Mouse (Mus musculus) MEL-GATA-1-ER (cell line): ENCODE measurements around the gene Tmc5.

Source experiments
- DNase-seq: peaks from one replicate; pipeline ENCODE4 v3.0.0-alpha.2; 2012; ENCODE audit warnings: low read depth; ENCODE audit errors: extremely low read depth

Tmc5 gene

GRCm38 (mm10) chr7:118610721-118611120 is 13.6 kb downstream of the Tmc5 start:
- no peak for DNase-seq

DNA sequence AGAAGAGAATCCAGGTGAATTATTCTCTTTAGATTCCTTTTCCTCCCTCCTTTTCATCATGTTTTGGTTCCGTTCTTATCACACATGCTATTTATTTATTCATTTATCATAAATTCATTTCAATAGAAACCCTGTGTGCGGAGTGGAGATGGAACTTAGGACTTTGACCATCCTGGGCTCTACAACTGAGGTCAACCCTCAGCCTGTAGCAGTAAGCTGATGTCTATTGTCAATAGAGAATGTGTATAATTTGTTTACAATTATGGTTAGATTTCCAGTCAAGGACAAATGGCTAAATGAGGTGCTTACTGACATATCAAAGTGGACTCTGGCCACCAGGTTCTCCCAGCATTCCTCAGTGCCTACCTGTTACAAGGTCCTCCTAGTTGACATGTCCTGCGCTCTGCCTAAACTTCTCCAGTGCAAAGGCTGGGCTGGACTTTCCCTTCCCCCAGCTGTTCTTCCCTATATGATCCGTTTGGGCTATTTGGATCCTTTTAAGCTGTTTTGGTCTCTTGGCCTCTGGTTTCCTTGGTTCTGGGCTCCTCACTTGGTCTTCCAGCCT is 14.2 kb downstream of the Tmc5 start:
- no peak for DNase-seq

GRCm38 (mm10) chr7:118611933-118612332 is 14.8 kb downstream of the Tmc5 start:
- DNase-seq = no peak

- no peak for DNase-seq
Measured at GRCm38 (mm10) chr7:118614076-118614475, 17.0 kb downstream of the Tmc5 start.

DNA sequence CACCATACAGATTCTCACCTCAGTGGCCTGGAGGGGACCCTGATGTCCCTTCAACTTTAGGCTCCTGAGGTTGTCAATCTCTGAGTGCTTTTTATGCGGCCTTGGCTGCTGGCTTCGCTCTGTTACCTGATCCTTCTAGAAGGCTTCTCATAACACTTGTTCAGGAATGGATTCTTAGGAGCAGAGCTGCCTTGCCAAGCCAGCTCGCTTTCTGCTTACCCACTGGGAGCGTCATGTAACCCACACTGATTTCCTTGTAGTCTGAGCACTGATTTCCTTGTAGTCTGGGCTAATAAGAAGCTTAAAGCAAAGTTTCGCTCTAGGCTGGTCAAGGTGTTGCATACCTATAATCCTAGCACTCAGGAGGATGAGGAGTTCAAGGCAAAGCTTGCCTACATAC is 21.0 kb downstream of the Tmc5 start:
- DNase-seq = no peak

DNA sequence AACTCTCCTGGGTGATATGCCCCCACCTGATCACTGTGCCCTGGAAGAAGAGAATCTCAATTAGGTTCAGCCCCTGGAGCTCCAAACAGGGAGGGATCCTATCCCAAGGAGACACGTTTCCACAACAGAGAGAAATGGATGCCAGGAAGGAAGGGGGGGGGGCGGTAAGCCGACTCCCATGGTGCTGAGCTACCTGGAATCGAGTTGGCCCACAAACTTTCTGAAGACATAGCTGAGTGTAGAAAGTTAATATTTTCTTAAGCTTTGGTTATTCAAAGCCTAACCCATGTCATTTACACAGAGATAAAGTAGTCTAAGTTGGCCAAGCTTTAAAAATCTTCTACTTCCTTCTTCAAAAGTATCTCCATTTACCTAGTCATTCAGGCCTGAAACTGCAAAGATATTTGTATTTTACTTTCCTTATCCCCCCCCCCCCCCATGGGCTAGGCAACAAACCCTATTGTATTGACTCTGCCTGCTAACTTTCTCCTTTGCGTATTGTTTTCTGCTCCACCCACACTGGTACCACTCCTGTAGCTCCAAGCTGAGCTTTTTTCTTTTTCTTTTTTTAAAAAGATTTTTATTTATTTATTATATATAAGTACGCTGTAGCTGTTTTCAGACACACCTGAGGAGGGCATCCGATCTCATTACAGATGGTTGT is 23.3 kb downstream of the Tmc5 start:
- no peak for DNase-seq

DNA sequence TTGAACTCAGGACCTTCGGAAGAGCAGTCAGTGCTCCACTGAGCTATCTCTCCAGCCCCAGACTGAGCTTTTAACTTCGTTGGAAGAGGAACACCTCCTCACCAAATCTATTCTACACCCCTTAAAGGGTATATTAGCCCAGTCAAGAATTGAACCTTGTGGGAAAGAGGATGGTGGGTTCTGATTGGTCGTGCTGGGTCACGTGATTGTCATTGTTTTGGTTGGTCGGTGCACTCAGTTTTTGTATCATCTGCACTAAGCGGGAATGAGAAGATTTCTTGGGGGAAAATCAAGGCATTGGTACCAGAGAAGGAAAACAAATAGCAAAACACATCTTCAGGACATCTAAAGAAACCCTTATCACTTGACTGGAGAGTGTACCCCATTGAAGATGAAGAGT is 24.0 kb downstream of the Tmc5 start:
- DNase-seq = no peak

DNA sequence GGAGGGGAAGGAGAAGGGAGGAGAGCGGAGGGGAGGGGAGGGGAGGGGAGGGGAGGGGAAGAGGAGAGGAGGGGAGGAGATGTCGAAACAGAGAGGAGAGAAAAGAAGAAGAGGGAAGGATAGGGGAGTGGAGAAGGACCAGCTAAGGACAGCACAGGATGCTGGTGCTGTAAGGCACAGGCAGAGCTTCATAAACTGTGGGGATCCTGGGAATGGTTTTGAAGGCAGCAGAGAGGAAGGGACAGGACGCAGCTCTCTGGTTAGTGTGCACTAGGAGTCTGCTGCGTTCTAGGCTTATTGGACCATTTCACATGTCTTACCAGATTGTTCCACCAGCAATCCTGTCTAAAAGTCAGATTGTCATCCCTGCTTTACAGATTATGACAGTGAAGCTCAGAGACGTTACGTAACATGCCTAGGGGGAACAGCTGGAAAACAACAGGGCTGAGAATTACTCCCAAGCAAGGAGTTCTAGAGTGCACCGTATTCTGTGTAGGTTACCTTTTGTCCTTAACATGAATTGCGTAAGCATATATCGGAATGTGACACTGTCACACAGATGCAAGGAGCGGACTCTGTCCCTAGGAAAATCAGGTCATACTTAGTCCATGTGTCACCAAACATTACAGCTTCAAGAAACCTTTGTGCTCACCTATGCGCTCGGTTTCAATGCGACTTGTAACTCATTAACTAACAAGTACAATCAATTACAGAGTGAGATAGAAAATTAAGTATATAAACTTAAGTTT is 30.6 kb downstream of the Tmc5 start:
- no peak for DNase-seq

DNA sequence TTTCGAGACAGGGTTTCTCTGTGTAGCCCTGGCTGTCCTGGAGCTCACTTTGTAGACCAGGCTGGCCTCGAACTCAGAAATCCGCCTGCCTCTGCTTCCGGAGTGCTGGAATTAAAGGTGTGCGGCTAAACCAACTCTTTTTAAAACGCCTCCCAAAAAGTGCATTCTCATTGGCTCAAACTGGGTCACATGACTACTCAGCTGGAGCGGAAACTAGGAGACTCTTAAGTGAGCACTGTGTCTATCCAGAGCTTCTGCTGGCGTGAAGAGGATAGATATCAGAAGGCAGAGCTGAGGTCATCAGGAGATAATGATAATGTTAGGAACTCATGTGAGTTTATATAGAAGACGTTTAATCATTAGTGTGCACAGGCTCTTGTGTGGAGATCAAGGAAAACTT is 36.0 kb downstream of the Tmc5 start:
- DNase-seq = no peak

GRCm38 (mm10) chr7:118633951-118634350 is 36.9 kb downstream of the Tmc5 start:
- no peak for DNase-seq

DNA sequence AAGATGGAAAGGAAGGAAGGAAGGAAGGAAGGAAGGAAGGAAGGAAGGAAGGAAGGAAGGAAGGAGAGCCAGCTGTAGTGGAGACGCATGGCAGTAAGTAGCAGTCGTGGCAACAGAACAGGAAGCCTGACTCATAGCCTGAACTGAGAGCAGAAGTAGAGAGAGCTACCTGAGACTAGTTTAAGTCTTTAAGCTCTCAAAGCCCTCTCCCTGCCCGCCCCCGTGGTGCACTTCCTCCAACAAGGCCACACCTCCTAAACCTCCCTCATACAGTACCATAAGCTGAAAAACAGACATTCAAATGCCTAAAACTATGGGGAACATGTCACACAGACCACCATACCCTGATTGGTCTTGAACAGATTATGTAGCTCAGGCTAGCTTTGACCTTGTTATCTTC is 40.4 kb downstream of the Tmc5 start:
- no peak for DNase-seq

- DNase-seq = no peak
Measured at GRCm38 (mm10) chr7:118646237-118646636, 49.1 kb downstream of the Tmc5 start.

DNA sequence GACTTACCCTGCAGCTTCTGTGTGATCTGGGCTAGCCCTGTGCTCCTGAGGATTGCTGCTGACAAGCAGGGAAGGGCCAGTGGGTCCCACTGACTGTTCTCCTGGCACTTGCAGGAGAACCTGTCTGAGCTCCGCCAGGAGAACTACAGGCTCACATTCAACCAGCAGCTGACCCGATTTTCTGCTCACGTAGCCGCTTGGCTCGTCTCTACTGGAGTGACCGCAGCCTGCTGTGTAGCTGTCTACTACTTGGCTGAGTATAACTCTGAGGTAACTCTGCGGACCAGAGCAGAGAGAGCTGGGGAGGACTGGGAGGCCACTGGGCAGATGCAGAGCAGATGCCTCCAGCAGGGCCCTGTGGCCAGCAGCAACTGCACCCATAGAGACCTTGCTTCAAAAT is 52.2 kb downstream of the Tmc5 start:
- no peak for DNase-seq

DNA sequence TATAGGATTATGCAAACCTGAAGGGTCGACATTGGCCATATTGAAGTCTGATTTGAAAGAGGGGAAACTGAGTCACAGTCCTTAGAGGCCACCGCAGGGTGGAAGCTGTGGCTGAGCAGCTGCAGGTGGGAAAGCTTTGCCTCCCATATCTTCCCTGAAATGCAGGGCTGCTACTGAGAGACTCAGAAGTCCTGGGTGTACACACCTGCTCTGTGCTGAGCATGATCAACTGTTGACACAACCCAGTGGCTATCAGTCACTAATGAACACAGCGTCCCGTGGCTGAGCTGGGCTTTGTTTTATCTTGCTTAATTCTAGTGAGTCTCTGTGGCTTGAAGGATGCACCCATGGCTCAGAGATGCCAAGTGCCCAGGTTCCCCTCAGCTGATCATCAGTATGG is 53.0 kb downstream of the Tmc5 start:
- DNase-seq = no peak

- DNase-seq = no peak
Measured at GRCm38 (mm10) chr7:118650891-118651290, 53.8 kb downstream of the Tmc5 start.

- no peak for DNase-seq
Measured at GRCm38 (mm10) chr7:118652572-118653295, 55.6 kb downstream of the Tmc5 start.

GRCm38 (mm10) chr7:118656730-118657129 is 59.6 kb downstream of the Tmc5 start:
- no peak for DNase-seq

DNA sequence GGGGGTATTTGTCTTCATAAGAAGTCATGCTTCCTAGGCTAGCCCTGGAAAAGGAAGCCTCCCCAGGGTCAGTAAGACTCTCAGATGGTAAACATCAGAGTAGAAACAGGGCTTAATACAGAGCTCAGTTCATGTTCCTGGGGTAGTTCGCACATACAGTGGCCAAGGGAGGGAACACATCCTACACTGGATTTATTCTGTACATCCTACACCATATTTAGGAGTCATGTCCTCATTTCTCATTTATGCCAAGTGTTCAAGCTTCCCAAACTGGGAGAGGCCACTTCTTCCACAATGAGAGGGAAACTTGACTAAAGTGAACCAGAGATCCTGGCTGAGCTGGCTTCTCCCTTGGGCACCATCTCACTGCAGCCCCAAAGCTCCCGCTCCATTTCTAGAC is 70.7 kb downstream of the Tmc5 start:
- DNase-seq = no peak

DNA sequence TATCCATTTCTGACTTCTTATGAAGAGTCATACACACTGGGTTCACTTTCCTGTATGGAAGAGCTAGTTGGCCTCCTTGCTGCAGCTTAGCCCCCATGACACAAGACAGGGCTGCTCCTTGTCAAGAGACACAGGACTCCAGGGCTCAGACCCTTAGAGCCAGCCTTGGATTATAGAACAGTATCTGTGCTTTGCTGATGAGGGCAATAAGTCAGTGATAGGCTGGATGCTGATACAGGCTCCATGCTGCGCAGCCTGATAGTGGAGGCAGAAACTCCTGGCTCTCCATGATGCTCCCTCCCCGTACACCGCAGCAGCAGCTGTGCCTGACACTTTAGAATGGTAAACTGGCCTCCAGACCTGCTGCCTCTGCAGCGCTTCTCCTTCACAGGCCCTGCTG is 73.0 kb downstream of the Tmc5 start:
- no peak for DNase-seq

GRCm38 (mm10) chr7:118676826-118677225 is 79.7 kb downstream of the Tmc5 start:
- DNase-seq = no peak

DNA sequence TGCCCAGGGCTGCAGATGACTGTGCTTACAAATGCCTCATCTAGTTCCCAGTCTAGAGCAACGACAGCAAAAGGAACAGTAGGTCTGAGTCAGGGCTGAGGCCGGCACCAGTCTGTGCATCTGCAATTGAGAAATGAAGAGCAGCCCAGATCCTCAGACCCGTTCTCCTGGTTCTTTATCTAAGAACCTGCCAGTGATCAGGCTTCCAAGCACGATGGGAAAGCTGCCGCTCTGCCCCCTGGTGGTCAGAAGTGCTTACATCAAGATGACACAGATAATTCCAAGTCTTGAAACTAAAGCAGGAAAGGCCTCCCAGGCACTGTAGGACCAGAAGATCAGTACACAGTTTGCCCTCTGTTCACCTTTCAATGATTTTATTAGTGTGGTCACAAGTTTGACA is 91.1 kb downstream of the Tmc5 start:
- peak; percentile 22 for DNase-seq

DNA sequence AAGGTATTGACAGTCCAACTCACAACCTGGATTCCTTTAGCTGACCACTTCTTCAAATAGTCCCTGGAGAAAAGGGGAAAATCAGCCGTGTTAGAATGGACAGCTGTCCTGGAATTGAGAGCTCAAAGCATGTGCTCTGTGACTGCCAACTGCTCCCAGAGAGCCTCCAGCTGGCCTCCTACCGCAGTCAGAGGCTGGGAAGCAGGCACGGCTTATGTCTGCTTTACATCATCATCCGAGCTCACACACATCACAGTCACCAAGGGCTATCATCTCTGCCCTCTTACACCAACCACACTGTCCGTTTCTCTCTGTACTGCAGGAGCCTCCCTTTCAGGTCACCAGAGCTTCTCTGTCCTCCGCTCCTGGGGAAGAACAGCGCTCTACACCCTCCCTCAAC is 92.0 kb downstream of the Tmc5 start:
- no peak for DNase-seq
